In the genomic region with DNA sequence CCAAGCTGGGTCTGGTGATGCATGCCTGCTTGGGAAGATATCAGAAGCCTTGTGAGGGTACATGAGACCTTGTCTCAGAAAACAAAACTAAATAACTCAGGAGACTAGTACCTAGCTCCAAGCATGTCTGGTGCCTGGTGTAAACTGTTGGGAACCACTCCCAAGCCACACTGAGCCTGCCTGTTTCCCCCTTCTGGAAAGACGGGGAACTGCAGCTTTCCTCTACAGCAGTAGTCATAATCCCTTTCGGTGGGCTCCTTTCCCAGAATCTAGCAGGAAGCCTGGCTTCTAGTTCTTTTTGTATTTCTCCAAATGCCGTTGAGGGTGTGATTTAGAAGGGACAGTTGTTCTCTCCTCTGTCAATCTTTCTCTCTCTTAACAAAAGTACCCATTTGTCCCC, we compare ENCODE assay signal across 9 mouse cellular contexts. TPM values are rescaled to one million over a fixed set of nuclear protein-coding genes. Genes with fewer than 3 reads are reported as not detected.
DNase-seq lines count a peak whose midpoint lies in the region; ATAC-seq lines count a peak whose summit lies in the region.
"Had no signal": no experiment of that assay in that cellular context is flagged by ENCODE, and none has a peak within 500 bp of the region (broad histone marks: within the 10 kb centered on the region; RNA-seq: fewer than 3 reads in every experiment).

No protein-coding gene starts in this region.

- peak; percentile 78 to 81 for DNase-seq in layer of hippocampus, postnatal 10 days (ENCODE audit: low spot score in 2 of 2)
- no peak for DNase-seq in layer of hippocampus, adult 9-10 months (ENCODE audit: low spot score)
- DNase-seq in NIH3T3 (ENCODE audit: low read depth) = peak; percentile 84
- DNase-seq in embryo, embryonic 10.5 days (ENCODE audit: low spot score) = peak; percentile 83
- DNase-seq in kidney, postnatal 36 days = peak; percentile 55 to 85
- DNase-seq in yolk sac, embryonic 10.5 days (ENCODE audit: low spot score) = no peak

- ATAC-seq in CD4-positive, CD25-positive, alpha-beta regulatory T cell, adult 4 months = peak; percentile 49
- ATAC-seq in neutrophil, adult 5-6 weeks (ENCODE audit: extremely low read depth, insufficient number of reproducible peaks, low FRiP score, poor library complexity, severe bottlenecking) = 0 out of 2 replicates have a peak, but pooled peaks have one; percentile 13

RNA-seq across cellular contexts. Expression of a gene that starts 2.6 kb away (rescaled TPM):
- not detected for total RNA-seq in layer of hippocampus, postnatal 10 days (2021)
- polyA plus RNA-seq in CD4-positive, CD25-positive, alpha-beta regulatory T cell, adult 4 months (2017; shearing (Covaris generic)) = not detected
- total RNA-seq in neutrophil, adult 5-6 weeks (2017) = not detected in 2 replicates
- polyA plus RNA-seq: frontal cortex, adult 2 months had no signal

RNA-seq across cellular contexts. Expression of a gene that starts 23.9 kb away (rescaled TPM):
- 10 to 100 TPM; 53.2 to 54.7 TPM for total RNA-seq in layer of hippocampus, postnatal 10 days (2021)
- 100 to 1,000 TPM; 126 to 138 TPM for polyA plus RNA-seq in CD4-positive, CD25-positive, alpha-beta regulatory T cell, adult 4 months (2017; shearing (Covaris generic))
- total RNA-seq in neutrophil, adult 5-6 weeks (2017) = 19.2 and 23.9 TPM in 2 replicates

Comparison
In these comparisons a context has a peak if more than half of its experiments do, and no peak if none do; other contexts are left out.
1. DNase-seq: peak in layer of hippocampus, postnatal 10 days (2 of 2), NIH3T3 (single experiment), embryo, embryonic 10.5 days (single experiment) and kidney, postnatal 36 days (2 of 2); none in layer of hippocampus, adult 9-10 months (single experiment) and yolk sac, embryonic 10.5 days (single experiment).